8 mouse cellular contexts compared by ENCODE assay signal in genomic region chr19:31082662-31083429, GRCm38 (mm10). TPM values are rescaled to one million over a fixed set of nuclear protein-coding genes. Genes with fewer than 3 reads are reported as not detected.
DNase-seq lines count a peak whose midpoint lies in the region; ATAC-seq lines count a peak whose summit lies in the region.

Cstf2t (plus strand) TSS chr19:31082837.

- no peaks in the 10 kb centered on the region for H3K27me3 ChIP-seq in heart, embryonic 14.5 days (ENCODE audit: control insufficient read depth, insufficient read depth, low read length)
- H3K27me3 ChIP-seq in liver, embryonic 13.5 days = no peaks in the 10 kb centered on the region
- H3K27me3 ChIP-seq in stomach, embryonic 16.5 days (ENCODE audit: control insufficient read depth, insufficient read depth, low read length) = no peaks in the 10 kb centered on the region

- ATAC-seq in heart, embryonic 14.5 days (ENCODE audit: insufficient number of reproducible peaks, insufficient read depth, low FRiP score, low read depth) = peak; percentile 99
- ATAC-seq in liver, embryonic 13.5 days (ENCODE audit: low read depth) = peak; percentile 100
- peak; percentile 100 for ATAC-seq in stomach, embryonic 16.5 days (ENCODE audit: insufficient read depth, low FRiP score)

- H3K4me1 ChIP-seq in heart, embryonic 14.5 days (ENCODE audit: control insufficient read depth in 2 of 2, insufficient read depth in 2 of 2, low read length in 2 of 2) = peaks cover 14 to 21% of the 10 kb centered on the region in 2 experiments
- H3K4me1 ChIP-seq in liver, embryonic 13.5 days (replicated peaks) = peaks cover 23% of the 10 kb centered on the region
- H3K4me1 ChIP-seq in stomach, embryonic 16.5 days (ENCODE audit: control insufficient read depth, insufficient read depth, low read length) = peaks cover 7% of the 10 kb centered on the region

- H3K4me3 ChIP-seq in heart, embryonic 14.5 days (ENCODE audit: control insufficient read depth in 1 of 2, insufficient read depth in 1 of 2, low read depth in 1 of 2, low read length in 2 of 2) = peak within 1 kb of the TSS; percentile 59 to 69
- H3K4me3 ChIP-seq in liver, embryonic 13.5 days (replicated peaks) = peak within 1 kb of the TSS; percentile 79
- H3K4me3 ChIP-seq in stomach, embryonic 16.5 days (replicated peaks; ENCODE audit: low read length) = peak within 1 kb of the TSS; percentile 76

- H3K9ac ChIP-seq in heart, embryonic 14.5 days (ENCODE audit: low read length) = peak within 1 kb of the TSS; percentile 88
- peak within 1 kb of the TSS; percentile 77 for H3K9ac ChIP-seq in liver, embryonic 13.5 days
- H3K9ac ChIP-seq in stomach, embryonic 16.5 days (ENCODE audit: low read length) = peak within 1 kb of the TSS; percentile 82

- no peaks in the 10 kb centered on the region for H3K9me3 ChIP-seq in heart, embryonic 14.5 days (ENCODE audit: control insufficient read depth, low read length)
- no peaks in the 10 kb centered on the region for H3K9me3 ChIP-seq in liver, embryonic 13.5 days (replicated peaks)
- peaks cover 7% of the 10 kb centered on the region for H3K9me3 ChIP-seq in stomach, embryonic 16.5 days (replicated peaks; ENCODE audit: control insufficient read depth, low read length)

- 3% methylated on average over 56 of the region's 56 CpGs for WGBS in heart, embryonic 14.5 days
- WGBS in liver, embryonic 13.5 days (ENCODE audit: insufficient replicate concordance) = 3% methylated on average over 56 of the region's 56 CpGs
- WGBS in stomach, embryonic 16.5 days = 3% methylated on average over 56 of the region's 56 CpGs

- DNase-seq in CD4-positive helper T cell, adult 2 months (ENCODE audit: low read depth, low spot score) = peak; percentile 99
- peak; percentile 93 for DNase-seq in c-Kit-negative CD71-positive TER-119-positive erythroid progenitor cells, embryonic 14.5 days (ENCODE audit: low read depth, low spot score)
- peak; percentile 97 for DNase-seq in fibroblast of lung, adult 2 months (ENCODE audit: low read depth)
- DNase-seq in kidney, postnatal 14 days = peak; percentile 100
- DNase-seq in liver, embryonic 13.5 days = peak; percentile 99
- peak; percentile 96 for DNase-seq in neural tube, embryonic 10.5 days (ENCODE audit: extremely low spot score, low spot score)

- H3K36me3 ChIP-seq in heart, embryonic 14.5 days (ENCODE audit: control insufficient read depth, insufficient read depth, low read length) = peaks cover 38% of the 10 kb centered on the region
- H3K36me3 ChIP-seq in liver, embryonic 13.5 days = peaks cover 28% of the 10 kb centered on the region
- peaks cover 23% of the 10 kb centered on the region for H3K36me3 ChIP-seq in stomach, embryonic 16.5 days (ENCODE audit: control insufficient read depth, insufficient read depth, low read length)

- peak within 1 kb of the TSS; percentile 89 for H3K4me2 ChIP-seq in heart, embryonic 14.5 days (ENCODE audit: low read length)
- peak within 1 kb of the TSS; percentile 85 for H3K4me2 ChIP-seq in liver, embryonic 13.5 days
- peak within 1 kb of the TSS; percentile 74 for H3K4me2 ChIP-seq in stomach, embryonic 16.5 days (ENCODE audit: low read depth, low read length)

- H3K27ac ChIP-seq in heart, embryonic 14.5 days (replicated peaks in 1 of 2; ENCODE audit: control insufficient read depth in 1 of 2, insufficient read depth in 1 of 2, low read depth in 2 of 2, low read length in 2 of 2) = peak within 1 kb of the TSS; percentile 66 to 84
- peak within 1 kb of the TSS; percentile 61 for H3K27ac ChIP-seq in liver, embryonic 13.5 days
- H3K27ac ChIP-seq in stomach, embryonic 16.5 days (ENCODE audit: low read length) = peak within 1 kb of the TSS; percentile 79

RNA-seq across cellular contexts. Expression of gene Cstf2t, which starts in this region (rescaled TPM):
- polyA plus RNA-seq in heart, embryonic 14.5 days (2014; fragmentation: Nextera tagmentation; extraction: Ambion mirVana) = 30.5 and 30.6 TPM in 2 replicates
- 13.0 and 16.2 TPM in 2 replicates for polyA plus RNA-seq in liver, embryonic 13.5 days (2015; fragmentation: Nextera tagmentation; extraction: Ambion mirVana)
- 30.7 and 33.8 TPM in 2 replicates for polyA plus RNA-seq in stomach, embryonic 16.5 days (2015; fragmentation: Nextera tagmentation; extraction: Ambion mirVana)

Comparison
In these comparisons a context has a peak if more than half of its experiments do, and no peak if none do; other contexts are left out.
1. Peak in every context shown above with its lines: DNase-seq, ATAC-seq, H3K4me3 ChIP-seq and H3K27ac ChIP-seq.